Mouse (Mus musculus) embryonic facial prominence, embryonic 12.5 days (tissue): ENCODE results near the gene Ntm. TPM values are rescaled to one million over a fixed set of nuclear protein-coding genes. Genes with fewer than 3 reads are reported as not detected.

ENCODE experiments used
- ATAC-seq: fragments of 200-750 bp; cut with Nextera tagmentation; 2 replicates; pipeline ENCODE4 v1.8.0; 2017; ENCODE audit not compliant: insufficient number of reproducible peaks, insufficient read depth, low FRiP score, low TSS enrichment
- H3K27ac ChIP-seq: fragments of 300-500 bp; sonication (generic); 2 replicates; pipeline ENCODE4 v1.5.1; 2016; ENCODE audit warnings: mild to moderate bottlenecking
- H3K27me3 ChIP-seq: fragments of 300-500 bp; sonication (generic); 2 replicates; pipeline ENCODE4 v1.6.1; 2016; ENCODE audit warnings: mild to moderate bottlenecking, moderate library complexity
- H3K36me3 ChIP-seq: fragments of 300-500 bp; sonication (generic); 2 replicates; pipeline ENCODE4 v1.6.1; 2016; ENCODE audit warnings: mild to moderate bottlenecking
- H3K4me1 ChIP-seq: fragments of 300-500 bp; sonication (generic); 2 replicates; pipeline ENCODE4 v1.6.1; 2016
- H3K4me2 ChIP-seq: fragments of 300-500 bp; sonication (generic); replicated peaks from 2 replicates; pipeline ENCODE4 v1.6.1; 2016; ENCODE audit warnings: mild to moderate bottlenecking, moderate library complexity
- H3K4me3 ChIP-seq: fragments of 300-500 bp; sonication (generic); 2 replicates; pipeline ENCODE4 v1.5.1; 2016; ENCODE audit warnings: mild to moderate bottlenecking
- H3K9ac ChIP-seq: fragments of 300-500 bp; sonication (generic); 2 replicates; pipeline ENCODE4 v1.6.1; 2016; ENCODE audit warnings: mild to moderate bottlenecking, moderate library complexity
- H3K9me3 ChIP-seq: fragments of 300-500 bp; sonication (generic); 2 replicates; pipeline ENCODE4 v1.6.1; 2016; ENCODE audit warnings: mild to moderate bottlenecking, moderate library complexity
- WGBS: fragments of 180-500 bp; shearing (Covaris S2); methylation state at CpG from one replicate; pipeline ENCODE4 v1.1.7; 2016; 5-methylcytosine and 5-hydroxymethylcytosine counted together
- polyA plus RNA-seq: library from polyadenylated mRNA; unstranded; fragments of >200 nt; fragmentation: Nextera tagmentation; extraction: Ambion mirVana; gene quantifications from 2 replicates; pipeline ENCODE4 v1.2.1, GENCODE M21; 2016

Ntm gene
- polyA plus RNA-seq, 1 experiment from 2014 or later = 23.0 TPM

DNA sequence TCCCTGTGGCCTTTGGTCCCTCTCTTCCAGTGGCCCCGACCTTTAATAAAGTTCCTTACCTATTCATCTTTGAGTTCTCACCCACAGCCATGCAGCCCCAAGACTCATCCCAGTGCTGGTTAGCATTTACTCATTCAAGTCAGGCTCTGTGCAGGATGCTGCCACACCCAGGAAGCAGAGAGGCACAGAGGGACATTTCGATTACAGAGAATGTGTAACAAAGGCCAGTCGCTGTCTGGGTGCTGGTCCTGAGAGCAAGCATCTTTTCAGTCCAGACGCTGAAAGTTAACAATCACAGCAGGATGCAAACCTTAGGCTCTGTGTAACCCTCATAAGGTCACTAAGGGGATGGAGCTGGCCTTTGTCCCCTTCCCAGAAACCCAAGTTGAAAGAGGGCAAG lies 311.7 kb downstream of the Ntm start:
- 65% methylated on average over 4 of the region's 4 CpGs for WGBS
- no peak for ATAC-seq

GRCm38 (mm10) chr9:29650679-29651078 lies 312.3 kb downstream of the Ntm start:
- Histone ChIP-seq H3K27me3 (no peaks in the 10 kb centered on the region), H3K4me1 (peaks cover 5% of the 10 kb centered on the region; the same call in 1 of the 2 replicates), H3K27ac (no peak overlapping the region), H3K36me3 (no peaks in the 10 kb centered on the region), H3K9ac (no peak overlapping the region), H3K4me2 (no peak overlapping the region), H3K9me3 (no peaks in the 10 kb centered on the region), H3K4me3 (no peak overlapping the region)
- WGBS = 22% methylated on average over 4 of the region's 4 CpGs
- ATAC-seq = no peak

More for the DNA sequence above, 311.7 kb downstream of the Ntm start:
- no peak overlapping the region for H3K4me3 ChIP-seq
- no peak overlapping the region for H3K27ac ChIP-seq
- no peak overlapping the region for H3K9ac ChIP-seq
- H3K36me3 ChIP-seq = no peaks in the 10 kb centered on the region
- peaks cover 5% of the 10 kb centered on the region; the same call in 1 of the 2 replicates for H3K4me1 ChIP-seq
- no peak overlapping the region for H3K4me2 ChIP-seq
- H3K27me3 ChIP-seq = no peaks in the 10 kb centered on the region
- no peaks in the 10 kb centered on the region for H3K9me3 ChIP-seq

DNA sequence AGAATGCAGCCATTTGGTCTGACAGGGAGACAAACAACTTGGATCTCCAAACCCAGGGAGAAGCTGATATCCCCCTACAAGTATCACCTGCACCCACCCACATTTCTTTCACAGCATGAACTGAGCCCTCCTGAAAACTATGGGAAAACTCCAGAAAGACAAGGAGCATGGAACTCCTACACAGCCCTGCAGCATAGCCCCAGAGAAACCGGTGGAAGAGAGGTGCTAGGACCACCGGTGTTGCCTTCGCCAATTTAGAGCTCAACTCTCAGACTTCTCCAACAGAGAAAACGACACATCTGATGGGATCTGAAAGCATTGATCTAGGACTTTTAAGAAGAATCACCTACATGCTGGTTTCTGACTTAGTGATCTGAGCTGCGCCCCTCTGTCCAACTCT lies 312.7 kb downstream of the Ntm start:
- no peaks in the 10 kb centered on the region for H3K36me3 ChIP-seq
- no peak overlapping the region for H3K9ac ChIP-seq
- H3K4me1 ChIP-seq = peaks cover 5% of the 10 kb centered on the region; the same call in 1 of the 2 replicates
- H3K27ac ChIP-seq = no peak overlapping the region
- H3K27me3 ChIP-seq = no peaks in the 10 kb centered on the region
- ATAC-seq = no peak
- no peak overlapping the region for H3K4me3 ChIP-seq
- WGBS = 77% methylated on average over 5 of the region's 5 CpGs
- no peak overlapping the region for H3K4me2 ChIP-seq
- H3K9me3 ChIP-seq = no peaks in the 10 kb centered on the region

GRCm38 (mm10) chr9:29648256-29648655 lies 314.7 kb downstream of the Ntm start:
- Histone ChIP-seq H3K4me1 (peaks cover 5% of the 10 kb centered on the region; the same call in 1 of the 2 replicates), H3K27ac (no peak overlapping the region), H3K9me3 (no peaks in the 10 kb centered on the region), H3K9ac (no peak overlapping the region), H3K36me3 (no peaks in the 10 kb centered on the region), H3K27me3 (no peaks in the 10 kb centered on the region), H3K4me2 (no peak overlapping the region), H3K4me3 (no peak overlapping the region)
- WGBS = 89% methylated on average over 5 of the region's 5 CpGs
- no peak for ATAC-seq

DNA sequence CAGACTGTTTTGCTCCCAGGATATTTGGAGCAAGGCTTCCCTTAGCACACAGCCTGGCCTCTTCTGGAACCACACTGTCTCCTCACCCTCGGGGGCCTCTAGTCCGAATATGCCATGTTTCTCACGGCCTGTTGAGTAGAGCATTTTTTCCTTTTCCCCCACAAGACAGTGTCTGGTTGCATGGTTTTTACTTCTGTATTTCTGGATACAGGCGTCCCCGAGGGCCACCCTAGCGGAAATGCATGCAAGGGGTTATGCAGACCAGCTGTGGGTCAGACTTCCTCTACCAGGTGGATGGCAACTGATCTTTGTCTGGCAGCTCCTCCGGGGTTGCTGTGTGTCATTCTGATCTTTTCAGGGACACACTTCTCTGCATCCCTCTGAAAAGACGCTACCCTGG lies 315.2 kb downstream of the Ntm start:
- no peaks in the 10 kb centered on the region for H3K36me3 ChIP-seq
- H3K27ac ChIP-seq = peak overlapping the region; percentile 37; the same call in 1 of the 2 replicates
- H3K4me3 ChIP-seq = no peak overlapping the region
- no peak for ATAC-seq
- 41% methylated on average over 8 of the region's 8 CpGs for WGBS
- no peak overlapping the region for H3K4me2 ChIP-seq
- no peaks in the 10 kb centered on the region for H3K27me3 ChIP-seq
- no peak overlapping the region for H3K9ac ChIP-seq
- H3K4me1 ChIP-seq = peaks cover 9% of the 10 kb centered on the region; the same call in 1 of the 2 replicates
- no peaks in the 10 kb centered on the region for H3K9me3 ChIP-seq

- WGBS = 45% methylated on average over 8 of the region's 8 CpGs
- Histone ChIP-seq H3K4me3 (no peak overlapping the region), H3K4me1 (peaks cover 10% of the 10 kb centered on the region; the same call in 1 of the 2 replicates), H3K4me2 (no peak overlapping the region), H3K9ac (no peak overlapping the region), H3K27ac (no peak overlapping the region), H3K27me3 (no peaks in the 10 kb centered on the region), H3K9me3 (no peaks in the 10 kb centered on the region), H3K36me3 (no peaks in the 10 kb centered on the region)
- no peak for ATAC-seq
These were observed 317.0 kb downstream of the Ntm start for GRCm38 (mm10) chr9:29645796-29646400.

GRCm38 (mm10) chr9:29642997-29643657 lies 319.8 kb downstream of the Ntm start:
- Histone ChIP-seq H3K27me3 (no peaks in the 10 kb centered on the region), H3K4me2 (no peak overlapping the region), H3K27ac (no peak overlapping the region), H3K9me3 (no peaks in the 10 kb centered on the region), H3K9ac (no peak overlapping the region), H3K4me3 (no peak overlapping the region), H3K4me1 (peaks cover 10% of the 10 kb centered on the region; the same call in 1 of the 2 replicates), H3K36me3 (no peaks in the 10 kb centered on the region)
- 20% methylated on average over 11 of the region's 11 CpGs for WGBS
- ATAC-seq = no peak

DNA sequence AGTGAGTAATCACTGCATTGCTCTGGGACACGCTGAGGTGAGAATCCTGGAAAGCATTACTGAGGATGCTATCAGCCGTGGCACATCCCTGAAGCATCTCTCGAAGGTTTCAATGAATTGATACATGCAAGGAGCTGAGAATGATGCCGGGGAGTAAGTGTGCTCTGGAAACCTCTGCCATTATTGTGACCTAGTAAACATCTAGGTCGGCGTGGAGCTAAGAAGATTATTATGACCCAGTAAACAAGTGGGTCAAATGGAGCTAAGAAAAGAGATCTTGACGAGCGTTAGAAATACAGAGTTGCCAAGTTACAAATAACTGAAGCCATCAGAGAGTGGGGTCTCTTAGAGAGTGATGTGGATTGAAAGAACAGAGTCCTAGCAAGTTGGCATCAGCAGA lies 325.6 kb downstream of the Ntm start:
- no peak overlapping the region for H3K27ac ChIP-seq
- no peak overlapping the region for H3K4me3 ChIP-seq
- WGBS = 83% methylated on average over 8 of the region's 8 CpGs
- no peaks in the 10 kb centered on the region for H3K27me3 ChIP-seq
- no peaks in the 10 kb centered on the region for H3K9me3 ChIP-seq
- H3K4me2 ChIP-seq = no peak overlapping the region
- H3K36me3 ChIP-seq = no peaks in the 10 kb centered on the region
- no peak for ATAC-seq
- H3K9ac ChIP-seq = no peak overlapping the region
- H3K4me1 ChIP-seq = no peaks in the 10 kb centered on the region

GRCm38 (mm10) chr9:29617181-29617580 lies 345.8 kb downstream of the Ntm start:
- Histone ChIP-seq H3K36me3 (no peaks in the 10 kb centered on the region), H3K27ac (no peak overlapping the region), H3K4me3 (no peak overlapping the region), H3K9ac (no peak overlapping the region), H3K9me3 (no peaks in the 10 kb centered on the region), H3K4me2 (no peak overlapping the region), H3K4me1 (no peaks in the 10 kb centered on the region), H3K27me3 (no peaks in the 10 kb centered on the region)
- WGBS = 62% methylated on average over 5 of the region's 5 CpGs
- ATAC-seq = no peak

- WGBS = 74% methylated on average over 7 of the region's 7 CpGs
These were observed 350.8 kb downstream of the Ntm start for GRCm38 (mm10) chr9:29612020-29612612.

DNA sequence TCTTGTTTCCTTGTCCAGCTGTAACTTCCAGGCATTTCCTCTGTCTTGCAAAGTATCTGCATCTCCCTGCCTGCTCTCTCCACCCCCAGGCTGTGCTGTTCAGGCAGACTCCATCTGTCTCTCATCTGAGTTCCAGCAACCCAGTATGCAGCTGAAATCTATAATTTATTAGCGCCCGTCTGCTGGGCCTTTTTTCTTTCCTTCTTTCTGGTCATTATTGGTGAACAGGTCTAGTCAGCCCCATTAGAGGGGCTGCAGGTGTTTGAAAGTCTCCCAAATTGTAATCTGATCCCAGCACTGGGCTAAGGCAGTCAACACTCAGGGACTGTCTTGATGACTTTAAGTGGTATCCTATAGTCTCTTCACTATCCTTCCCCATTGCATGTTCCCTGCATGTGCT lies 352.1 kb downstream of the Ntm start:
- no peak overlapping the region for H3K27ac ChIP-seq
- ATAC-seq = no peak

More at GRCm38 (mm10) chr9:29612020-29612612, 350.8 kb downstream of the Ntm start:
- no peak for ATAC-seq
- Histone ChIP-seq H3K4me3 (no peak overlapping the region), H3K27me3 (no peaks in the 10 kb centered on the region), H3K4me1 (no peaks in the 10 kb centered on the region), H3K9ac (no peak overlapping the region), H3K9me3 (no peaks in the 10 kb centered on the region), H3K27ac (no peak overlapping the region), H3K36me3 (no peaks in the 10 kb centered on the region), H3K4me2 (no peak overlapping the region)

GRCm38 (mm10) chr9:29597665-29598064 lies 365.3 kb downstream of the Ntm start:
- H3K36me3 ChIP-seq = no peaks in the 10 kb centered on the region
- no peak overlapping the region for H3K9ac ChIP-seq
- H3K27me3 ChIP-seq = no peaks in the 10 kb centered on the region
- H3K4me2 ChIP-seq = no peak overlapping the region
- ATAC-seq = no peak
- no peak overlapping the region for H3K4me3 ChIP-seq
- WGBS = 42% methylated on average over 4 of the region's 4 CpGs
- no peaks in the 10 kb centered on the region for H3K4me1 ChIP-seq
- H3K9me3 ChIP-seq = no peaks in the 10 kb centered on the region
- H3K27ac ChIP-seq = no peak overlapping the region

More for the DNA sequence above, 352.1 kb downstream of the Ntm start:
- no peaks in the 10 kb centered on the region for H3K36me3 ChIP-seq
- no peak overlapping the region for H3K4me3 ChIP-seq
- no peaks in the 10 kb centered on the region for H3K9me3 ChIP-seq
- no peaks in the 10 kb centered on the region for H3K4me1 ChIP-seq
- WGBS = 49% methylated on average over 2 of the region's 2 CpGs
- no peaks in the 10 kb centered on the region for H3K27me3 ChIP-seq
- no peak overlapping the region for H3K4me2 ChIP-seq
- H3K9ac ChIP-seq = no peak overlapping the region
